Mouse (Mus musculus): ENCODE measurements around the gene Fdxr. TPM values are rescaled to one million over a fixed set of nuclear protein-coding genes. Genes with fewer than 3 reads are reported as not detected.

Gene Fdxr
- polyA plus RNA-seq, 1 experiment from 2014 or later, result 16.0 TPM

GRCm38 (mm10) chr11:115228430-115228829 lies 48.4 kb downstream of the Fdxr start:
- peaks cover 57% of the 10 kb centered on the region for H3K27me3 ChIP-seq
- H3K27ac ChIP-seq, result no peak overlapping the region
- no peaks in the 10 kb centered on the region for H3K36me3 ChIP-seq
- H3K4me3 ChIP-seq, result no peak overlapping the region
- ATAC-seq (ENCODE audit: low FRiP score, low read depth), result no peak
- H3K9ac ChIP-seq, result no peak overlapping the region
- no peak overlapping the region for H3K4me2 ChIP-seq (replicated peaks)
- 50% methylated on average over 7 of the region's 7 CpGs for WGBS
- peaks cover 41% of the 10 kb centered on the region for H3K4me1 ChIP-seq
- no peaks in the 10 kb centered on the region for H3K9me3 ChIP-seq

DNA sequence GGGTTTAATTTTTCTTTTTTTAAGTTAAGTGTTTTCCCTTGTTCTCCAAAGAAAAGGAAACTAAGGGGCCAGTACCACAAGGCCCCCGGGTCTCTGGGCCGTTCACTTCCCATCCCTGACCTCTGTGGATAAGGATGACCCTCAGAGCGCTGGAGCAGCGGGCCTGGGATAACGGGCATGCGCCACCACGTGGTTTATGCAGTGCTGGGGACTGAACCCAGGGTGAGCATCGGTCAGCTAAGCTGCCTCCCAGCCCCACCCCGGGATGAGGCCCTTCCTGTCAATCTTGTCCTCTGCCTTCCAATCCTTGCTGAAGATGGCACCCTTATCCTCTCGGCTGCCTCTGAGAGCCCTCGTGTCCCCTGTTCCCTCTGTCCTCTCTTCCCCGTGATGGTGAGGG lies 49.2 kb downstream of the Fdxr start:
- WGBS, result 26% methylated on average over 12 of the region's 12 CpGs
- H3K9me3 ChIP-seq, result no peaks in the 10 kb centered on the region
- no peaks in the 10 kb centered on the region for H3K36me3 ChIP-seq
- H3K4me1 ChIP-seq, result peaks cover 40% of the 10 kb centered on the region
- no peak overlapping the region for H3K27ac ChIP-seq
- H3K9ac ChIP-seq, result no peak overlapping the region
- H3K4me2 ChIP-seq (replicated peaks), result no peak overlapping the region
- H3K27me3 ChIP-seq, result peaks cover 61% of the 10 kb centered on the region
- ATAC-seq (ENCODE audit: low FRiP score, low read depth), result no peak
- H3K4me3 ChIP-seq, result no peak overlapping the region

DNA sequence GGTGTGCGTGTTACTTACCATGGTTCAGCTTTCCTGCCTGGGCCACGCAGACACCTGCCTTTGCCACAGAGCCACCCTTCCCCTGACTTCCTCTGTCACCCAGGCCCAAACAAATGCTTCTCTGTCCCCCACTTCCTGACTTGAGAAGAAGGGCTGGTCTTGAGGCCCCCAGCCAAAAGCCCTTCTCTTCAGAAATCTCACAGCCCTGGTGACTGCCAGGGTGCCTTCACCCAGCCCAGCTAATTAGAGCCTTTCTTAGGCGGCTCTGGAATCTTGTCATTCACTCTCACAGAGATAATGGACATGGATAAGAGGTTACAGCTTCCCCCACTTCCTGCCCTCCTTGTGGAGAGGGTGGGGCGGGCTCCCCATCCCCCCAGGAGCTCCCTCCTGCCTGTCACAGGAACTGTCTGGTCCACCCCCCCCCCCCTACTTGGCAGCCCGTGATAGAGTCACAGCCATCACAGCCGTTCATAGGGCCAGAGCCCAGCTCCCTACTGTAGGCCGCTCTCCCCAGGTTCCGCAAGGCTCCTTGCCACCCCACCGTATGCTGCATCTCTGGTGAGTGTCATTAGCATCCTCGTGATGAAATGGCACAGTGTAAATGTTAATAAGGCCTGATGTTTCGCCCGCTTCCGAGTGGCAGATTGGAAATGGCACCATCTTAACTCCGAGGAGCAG lies 49.9 kb downstream of the Fdxr start:
- Histone ChIP-seq H3K4me1 (peaks cover 42% of the 10 kb centered on the region), H3K27me3 (peaks cover 58% of the 10 kb centered on the region)
- 40% methylated on average over 14 of the region's 14 CpGs for WGBS

DNA sequence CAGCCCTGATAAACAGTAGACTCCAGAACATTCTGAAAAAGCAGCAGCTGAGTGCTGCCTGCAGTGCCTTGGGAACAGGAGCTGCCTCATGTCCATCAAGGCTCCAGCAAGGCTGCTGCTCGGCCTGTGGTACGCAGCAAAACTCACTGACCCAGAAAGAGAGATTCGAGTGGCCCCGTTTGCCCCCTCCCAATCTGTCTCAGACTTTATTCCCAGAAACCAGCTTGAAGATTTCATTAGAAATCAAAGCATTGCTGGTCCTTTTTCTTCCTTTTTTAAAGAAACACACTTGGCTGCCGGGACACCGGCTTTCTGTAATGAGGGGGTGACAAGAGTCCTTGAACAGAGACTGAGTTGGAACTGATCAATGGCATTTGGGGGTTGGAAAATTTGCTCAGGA lies 51.5 kb downstream of the Fdxr start:
- peaks cover 53% of the 10 kb centered on the region for H3K27me3 ChIP-seq
- ATAC-seq (ENCODE audit: low FRiP score, low read depth), result no peak
- H3K4me1 ChIP-seq, result peaks cover 39% of the 10 kb centered on the region
- H3K36me3 ChIP-seq, result no peaks in the 10 kb centered on the region
- 82% methylated on average over 6 of the region's 6 CpGs for WGBS
- H3K27ac ChIP-seq, result no peak overlapping the region
- H3K4me2 ChIP-seq (replicated peaks), result no peak overlapping the region
- H3K4me3 ChIP-seq, result no peak overlapping the region
- no peaks in the 10 kb centered on the region for H3K9me3 ChIP-seq
- H3K9ac ChIP-seq, result no peak overlapping the region

More for the DNA sequence above, 49.9 kb downstream of the Fdxr start:
- H3K9me3 ChIP-seq, result no peaks in the 10 kb centered on the region
- H3K9ac ChIP-seq, result no peak overlapping the region
- no peak overlapping the region for H3K4me2 ChIP-seq (replicated peaks)
- no peak overlapping the region for H3K27ac ChIP-seq
- no peak for ATAC-seq (ENCODE audit: low FRiP score, low read depth)
- H3K36me3 ChIP-seq, result no peaks in the 10 kb centered on the region
- H3K4me3 ChIP-seq, result no peak overlapping the region

DNA sequence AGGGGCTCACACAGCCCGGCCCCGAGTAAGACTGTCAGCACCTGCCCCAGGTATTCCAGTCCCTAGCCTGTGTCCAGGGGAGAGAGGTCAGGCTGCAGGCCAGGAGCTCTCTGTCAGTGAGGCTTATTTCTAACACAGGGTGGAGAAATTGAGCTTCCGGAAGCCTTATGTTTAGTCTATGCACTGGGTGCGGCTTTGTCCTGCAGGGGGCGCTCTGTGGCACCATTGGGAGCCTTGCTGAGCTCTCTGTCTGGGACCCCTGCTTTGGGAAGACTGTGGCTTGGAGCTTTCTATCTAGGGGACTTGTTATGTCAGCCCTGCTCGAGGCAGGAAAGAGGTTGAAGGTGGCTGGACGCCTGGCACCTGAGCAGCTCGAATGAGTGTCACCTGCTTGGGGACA lies 52.0 kb downstream of the Fdxr start:
- H3K4me1 ChIP-seq, result peaks cover 39% of the 10 kb centered on the region
- H3K9ac ChIP-seq, result no peak overlapping the region
- no peak for ATAC-seq (ENCODE audit: low FRiP score, low read depth)
- H3K36me3 ChIP-seq, result no peaks in the 10 kb centered on the region
- no peak overlapping the region for H3K27ac ChIP-seq
- no peaks in the 10 kb centered on the region for H3K9me3 ChIP-seq
- no peak overlapping the region for H3K4me2 ChIP-seq (replicated peaks)
- no peak overlapping the region for H3K4me3 ChIP-seq
- 43% methylated on average over 8 of the region's 8 CpGs for WGBS
- H3K27me3 ChIP-seq, result peaks cover 49% of the 10 kb centered on the region

DNA sequence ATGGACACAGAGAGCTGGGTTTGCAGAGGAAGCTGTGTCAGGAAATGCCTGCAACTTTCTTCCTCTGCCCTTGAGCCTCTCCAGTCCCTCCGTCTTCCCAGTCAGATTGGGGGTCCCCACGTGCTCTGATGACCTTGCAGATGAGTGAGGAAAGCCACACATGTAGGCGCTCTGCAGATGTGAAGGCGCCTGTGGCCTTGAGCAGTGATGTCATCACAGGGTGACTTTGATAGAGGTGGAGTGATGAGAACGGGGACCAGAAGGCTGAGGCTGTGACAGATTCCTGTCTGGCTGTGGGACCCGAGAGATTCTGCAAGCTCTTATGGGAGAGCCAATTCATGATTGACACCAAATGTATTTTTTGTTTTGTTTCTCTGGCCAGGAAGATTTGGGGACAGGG lies 53.0 kb downstream of the Fdxr start:
- H3K4me1 ChIP-seq, result peaks cover 39% of the 10 kb centered on the region
- no peaks in the 10 kb centered on the region for H3K9me3 ChIP-seq
- WGBS, result 67% methylated on average over 6 of the region's 6 CpGs
- ATAC-seq (ENCODE audit: low FRiP score, low read depth), result no peak
- H3K9ac ChIP-seq, result no peak overlapping the region
- H3K4me2 ChIP-seq (replicated peaks), result no peak overlapping the region
- peaks cover 47% of the 10 kb centered on the region for H3K27me3 ChIP-seq
- H3K27ac ChIP-seq, result no peak overlapping the region
- no peak overlapping the region for H3K4me3 ChIP-seq
- H3K36me3 ChIP-seq, result no peaks in the 10 kb centered on the region

DNA sequence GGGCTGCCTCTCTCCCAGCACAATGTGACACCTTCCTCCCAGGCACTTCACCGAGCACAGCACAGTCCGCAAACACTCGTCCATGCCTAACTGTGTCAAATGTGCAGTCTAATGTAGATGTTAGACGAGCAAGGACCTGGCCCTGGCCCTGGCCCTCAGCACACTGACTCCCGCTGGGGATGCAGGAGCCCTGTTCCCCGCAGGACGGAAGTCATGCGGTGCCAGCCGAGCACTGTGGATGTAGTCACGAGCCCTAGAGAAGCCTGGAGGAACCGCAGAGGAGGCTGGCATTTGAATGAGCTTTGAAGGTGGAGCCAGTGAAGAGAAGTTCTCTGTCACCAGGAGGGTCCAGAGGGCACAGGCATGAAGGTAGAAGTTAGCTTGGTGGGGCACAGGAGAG lies 53.4 kb downstream of the Fdxr start:
- 58% methylated on average over 11 of the region's 11 CpGs for WGBS
- ATAC-seq (ENCODE audit: low FRiP score, low read depth), result no peak
- H3K4me1 ChIP-seq, result peaks cover 39% of the 10 kb centered on the region
- no peak overlapping the region for H3K4me3 ChIP-seq
- H3K27ac ChIP-seq, result no peak overlapping the region
- H3K4me2 ChIP-seq (replicated peaks), result no peak overlapping the region
- peaks cover 43% of the 10 kb centered on the region for H3K27me3 ChIP-seq
- H3K9me3 ChIP-seq, result no peaks in the 10 kb centered on the region
- H3K9ac ChIP-seq, result no peak overlapping the region
- no peaks in the 10 kb centered on the region for H3K36me3 ChIP-seq

GRCm38 (mm10) chr11:115222570-115222969 lies 54.3 kb downstream of the Fdxr start:
- Histone ChIP-seq H3K4me3 (no peak overlapping the region), H3K4me1 (peaks cover 45% of the 10 kb centered on the region), H3K27ac (no peak overlapping the region), H3K4me2 (replicated peaks) (no peak overlapping the region), H3K9me3 (no peaks in the 10 kb centered on the region), H3K36me3 (no peaks in the 10 kb centered on the region; the same call in 1 of the 2 replicates), H3K27me3 (peaks cover 38% of the 10 kb centered on the region), H3K9ac (peak overlapping the region; percentile 4; the same call in 1 of the 2 replicates)
- ATAC-seq (ENCODE audit: low FRiP score, low read depth), result no peak
- WGBS, result 17% methylated on average over 5 of the region's 5 CpGs

GRCm38 (mm10) chr11:115222077-115222476 lies 54.8 kb downstream of the Fdxr start:
- Histone ChIP-seq H3K27me3 (peaks cover 37% of the 10 kb centered on the region), H3K4me2 (replicated peaks) (no peak overlapping the region), H3K36me3 (no peaks in the 10 kb centered on the region; the same call in 1 of the 2 replicates), H3K27ac (no peak overlapping the region), H3K4me1 (peaks cover 50% of the 10 kb centered on the region), H3K9me3 (no peaks in the 10 kb centered on the region), H3K4me3 (no peak overlapping the region), H3K9ac (no peak overlapping the region; the same call in 1 of the 2 replicates)
- no peak for ATAC-seq (ENCODE audit: low FRiP score, low read depth)
- 21% methylated on average over 12 of the region's 12 CpGs for WGBS

GRCm38 (mm10) chr11:115219685-115220084 lies 57.2 kb downstream of the Fdxr start:
- Histone ChIP-seq H3K9me3 (no peaks in the 10 kb centered on the region), H3K27ac (no peak overlapping the region), H3K4me1 (peaks cover 37% of the 10 kb centered on the region), H3K36me3 (peaks cover 2% of the 10 kb centered on the region; the same call in 1 of the 2 replicates), H3K4me2 (replicated peaks) (no peak overlapping the region), H3K4me3 (no peak overlapping the region), H3K27me3 (peaks cover 35% of the 10 kb centered on the region), H3K9ac (no peak overlapping the region)
- ATAC-seq (ENCODE audit: low FRiP score, low read depth), result no peak
- 91% methylated on average over 10 of the region's 10 CpGs for WGBS

DNA sequence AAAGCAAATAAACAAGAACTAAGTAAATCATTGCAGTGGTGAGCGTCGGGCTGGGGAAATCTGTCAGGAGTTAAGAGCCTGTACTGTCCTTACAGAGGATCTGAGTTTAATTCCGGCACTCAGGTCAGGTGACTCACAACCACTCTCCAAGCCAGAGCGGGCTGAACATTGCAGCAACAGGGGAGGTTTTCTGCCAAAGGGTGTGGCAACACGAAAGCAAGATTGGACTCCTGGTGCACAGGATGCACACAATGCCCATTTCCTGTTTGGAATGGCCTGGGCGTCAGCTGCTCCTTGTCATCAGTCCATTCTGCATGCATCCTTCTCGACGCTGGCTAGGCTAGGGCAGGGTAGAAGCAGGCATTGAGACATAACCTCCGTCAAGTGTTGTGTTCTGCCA lies 57.6 kb downstream of the Fdxr start:
- 57% methylated on average over 9 of the region's 9 CpGs for WGBS
- peaks cover 2% of the 10 kb centered on the region; the same call in 1 of the 2 replicates for H3K36me3 ChIP-seq
- H3K27me3 ChIP-seq, result peaks cover 33% of the 10 kb centered on the region
- H3K9ac ChIP-seq, result no peak overlapping the region
- no peak overlapping the region for H3K4me2 ChIP-seq (replicated peaks)
- H3K4me3 ChIP-seq, result no peak overlapping the region
- no peaks in the 10 kb centered on the region for H3K9me3 ChIP-seq
- H3K27ac ChIP-seq, result no peak overlapping the region
- no peak for ATAC-seq (ENCODE audit: low FRiP score, low read depth)
- peaks cover 37% of the 10 kb centered on the region for H3K4me1 ChIP-seq

Data from limb, embryonic 13.5 days (tissue).